Mouse (Mus musculus) thymus, postnatal 25 days (tissue): ENCODE measurements around the gene Srgap3.
A peak's percentile ranks its signal among the peaks of the same experiment; 100 is the strongest.
"Not testable (repeated sequence)": the region's sequence is repeated elsewhere in the genome, so short reads cannot be mapped to it uniquely, and the experiment has no call there.

ENCODE experiments used
- DNase-seq: peaks from one replicate; pipeline ENCODE4 v3.0.0; 2022

Srgap3 gene

GRCm38 (mm10) chr6:112733942-112734341 is 213.1 kb downstream of the Srgap3 start:
- no peak for DNase-seq

- no peak for DNase-seq
Measured at GRCm38 (mm10) chr6:112732434-112732833, 214.6 kb downstream of the Srgap3 start.

- no peak for DNase-seq
Measured at GRCm38 (mm10) chr6:112731386-112731785, 215.7 kb downstream of the Srgap3 start.

- peak; percentile 31 for DNase-seq
Measured at GRCm38 (mm10) chr6:112728760-112729422, 218.2 kb downstream of the Srgap3 start.

- DNase-seq, result no peak
Measured at GRCm38 (mm10) chr6:112725468-112725867, 221.6 kb downstream of the Srgap3 start.

GRCm38 (mm10) chr6:112720409-112721080 is 226.5 kb downstream of the Srgap3 start:
- DNase-seq, result no peak

- DNase-seq, result no peak
Measured at GRCm38 (mm10) chr6:112719983-112720382, 227.1 kb downstream of the Srgap3 start.

- peak; percentile 33 for DNase-seq
Measured at GRCm38 (mm10) chr6:112717168-112717567, 229.9 kb downstream of the Srgap3 start.

GRCm38 (mm10) chr6:112713951-112714350 is 233.1 kb downstream of the Srgap3 start:
- DNase-seq, result no peak

GRCm38 (mm10) chr6:112702296-112702695 is 244.8 kb downstream of the Srgap3 start:
- DNase-seq, result not testable (repeated sequence)

GRCm38 (mm10) chr6:112700392-112700791 is 246.7 kb downstream of the Srgap3 start:
- peak; percentile 48 for DNase-seq

- DNase-seq, result no peak
Measured at GRCm38 (mm10) chr6:112699115-112699514, 248.0 kb downstream of the Srgap3 start.

- peak; percentile 83 for DNase-seq
Measured at GRCm38 (mm10) chr6:112696056-112696950, 250.8 kb downstream of the Srgap3 start, which contains the start of gene Rad18. Gene Rad18 (minus strand): TSS chr6:112696686.

- no peak for DNase-seq
Measured at GRCm38 (mm10) chr6:112694492-112694891, 252.6 kb downstream of the Srgap3 start.

- no peak for DNase-seq
Measured at GRCm38 (mm10) chr6:112691523-112691922, 255.5 kb downstream of the Srgap3 start.

- no peak for DNase-seq
Measured at GRCm38 (mm10) chr6:112688033-112688432, 259.0 kb downstream of the Srgap3 start.

- DNase-seq, result no peak
Measured at GRCm38 (mm10) chr6:112686485-112686884, 260.6 kb downstream of the Srgap3 start.

- DNase-seq, result no peak
Measured at GRCm38 (mm10) chr6:112684065-112684464, 263.0 kb downstream of the Srgap3 start.
